In the genomic region with DNA sequence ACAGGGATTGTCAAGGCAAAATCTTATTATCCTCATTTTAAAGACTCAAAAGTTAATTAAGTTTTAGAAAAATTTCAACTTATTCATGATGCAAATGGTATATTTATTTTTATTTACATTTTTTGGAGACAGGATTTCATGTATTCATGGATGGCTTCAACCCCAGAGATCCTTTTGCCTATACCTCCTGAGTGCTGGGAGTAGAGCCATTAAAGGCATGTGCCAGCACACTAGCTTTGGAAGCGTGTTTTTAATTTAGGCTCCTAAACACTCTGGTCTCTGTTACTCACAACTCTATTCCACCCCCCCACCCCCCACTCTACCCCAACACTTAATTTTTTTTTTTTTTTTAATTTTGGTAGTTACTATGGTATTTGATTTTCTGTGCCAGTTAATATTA, we compare ENCODE assay signal across 48 mouse cellular contexts. TPM values are rescaled to one million over a fixed set of nuclear protein-coding genes. Genes with fewer than 3 reads are reported as not detected.
"Had no signal": no experiment of that assay in that cellular context is flagged by ENCODE, and none has a peak within 500 bp of the region (broad histone marks: within the 10 kb centered on the region; RNA-seq: fewer than 3 reads in every experiment).

No protein-coding gene starts in this region.

- H3K9ac ChIP-seq: heart, embryonic 12.5 days; heart, embryonic 13.5 days; heart, embryonic 15.5 days; hindbrain, embryonic 12.5 days; hindbrain, embryonic 13.5 days; hindbrain, embryonic 14.5 days; hindbrain, embryonic 15.5 days; intestine, embryonic 15.5 days; kidney, embryonic 15.5 days had no signal

- DNase-seq: heart, postnatal 10 days; heart, postnatal 14 days; heart, postnatal 36 days; heart, postnatal 4 days; kidney, adult 11 months; kidney, adult 18-20 months; kidney, adult 2 months; kidney, adult 8-10 months; kidney, adult 9 months; kidney, postnatal 10 days; kidney, postnatal 14 days; kidney, postnatal 25 days; kidney, postnatal 36 days; kidney, postnatal 4 days; layer of hippocampus, adult 9-11 months; layer of hippocampus, postnatal 36 days had no signal

- H3K27ac ChIP-seq: heart, embryonic 13.5 days; heart, embryonic 15.5 days; hindbrain, embryonic 10.5 days; hindbrain, embryonic 12.5 days; hindbrain, embryonic 13.5 days; hindbrain, embryonic 14.5 days; hindbrain, embryonic 15.5 days; hindbrain, postnatal 0 days; intestine, embryonic 15.5 days; kidney, embryonic 15.5 days; kidney, postnatal 0 days; layer of hippocampus, adult 2 months; left cerebral cortex, adult 2 months had no signal

- H3K4me1 ChIP-seq: hindbrain, embryonic 10.5 days; hindbrain, embryonic 12.5 days; hindbrain, embryonic 13.5 days; hindbrain, embryonic 15.5 days; intestine, embryonic 15.5 days; kidney, embryonic 15.5 days had no signal

- H3K9me3 ChIP-seq: heart, embryonic 12.5 days; heart, embryonic 13.5 days; heart, embryonic 15.5 days; hindbrain, embryonic 10.5 days; hindbrain, embryonic 12.5 days; hindbrain, embryonic 13.5 days; hindbrain, embryonic 15.5 days; intestine, embryonic 15.5 days; kidney, embryonic 15.5 days had no signal

- H3K27me3 ChIP-seq: heart, embryonic 12.5 days; heart, embryonic 13.5 days; heart, embryonic 15.5 days; hindbrain, embryonic 12.5 days; hindbrain, embryonic 13.5 days; hindbrain, embryonic 15.5 days; intestine, embryonic 15.5 days; kidney, embryonic 15.5 days had no signal

- H3K36me3 ChIP-seq: heart, embryonic 12.5 days; heart, embryonic 13.5 days; heart, embryonic 15.5 days; intestine, embryonic 15.5 days; kidney, embryonic 15.5 days had no signal

- H3K4me3 ChIP-seq: heart, embryonic 12.5 days; heart, embryonic 13.5 days; heart, embryonic 15.5 days; hindbrain, embryonic 10.5 days; hindbrain, embryonic 12.5 days; hindbrain, embryonic 13.5 days; hindbrain, embryonic 15.5 days; intestine, embryonic 15.5 days; kidney, embryonic 15.5 days; layer of hippocampus, adult 2 months; left cerebral cortex, adult 2 months had no signal

- H3K4me2 ChIP-seq: heart, embryonic 12.5 days; heart, embryonic 13.5 days; heart, embryonic 15.5 days; hindbrain, embryonic 12.5 days; hindbrain, embryonic 13.5 days; hindbrain, embryonic 14.5 days; hindbrain, embryonic 15.5 days; intestine, embryonic 15.5 days; kidney, embryonic 15.5 days had no signal

- ATAC-seq: hindbrain, embryonic 16.5 days; hindbrain, postnatal 0 days; inflammation-experienced regulatory T-cells, adult 6 months; intestine, embryonic 15.5 days; intestine, embryonic 16.5 days; intestine, postnatal 0 days had no signal

RNA-seq across cellular contexts. Expression of a gene that starts 51.0 kb away (rescaled TPM):
- total RNA-seq: heart, postnatal 10 days; heart, postnatal 14 days; heart, postnatal 25 days; heart, postnatal 36 days; heart, postnatal 4 days; hematopoietic stem cell, adult 5-6 weeks; hindbrain, postnatal 0 days; layer of hippocampus, adult 18-20 months; layer of hippocampus, adult 2 months; layer of hippocampus, adult 8-10 months; layer of hippocampus, postnatal 10 days; layer of hippocampus, postnatal 14 days; layer of hippocampus, postnatal 25 days; layer of hippocampus, postnatal 36 days; left cerebral cortex, adult 2 months had no signal
- polyA plus RNA-seq: heart, embryonic 12.5 days; heart, embryonic 13.5 days; heart, embryonic 14.5 days; heart, embryonic 15.5 days; heart, embryonic 16.5 days; heart, postnatal 0 days; hindbrain, embryonic 10.5 days; hindbrain, embryonic 12.5 days; hindbrain, embryonic 14.5 days; hindbrain, embryonic 15.5 days; hindbrain, embryonic 16.5 days; hindbrain, postnatal 0 days; inflammation-experienced regulatory T-cells, adult 6 months; intestine, embryonic 14.5 days; intestine, embryonic 15.5 days; intestine, embryonic 16.5 days; intestine, postnatal 0 days; kidney, adult 2 months; kidney, embryonic 14.5 days; kidney, embryonic 15.5 days; kidney, embryonic 16.5 days; kidney, postnatal 0 days; large intestine, adult 2 months had no signal
